Comparison of ENCODE assay signal across 12 mouse cellular contexts in the genomic region with DNA sequence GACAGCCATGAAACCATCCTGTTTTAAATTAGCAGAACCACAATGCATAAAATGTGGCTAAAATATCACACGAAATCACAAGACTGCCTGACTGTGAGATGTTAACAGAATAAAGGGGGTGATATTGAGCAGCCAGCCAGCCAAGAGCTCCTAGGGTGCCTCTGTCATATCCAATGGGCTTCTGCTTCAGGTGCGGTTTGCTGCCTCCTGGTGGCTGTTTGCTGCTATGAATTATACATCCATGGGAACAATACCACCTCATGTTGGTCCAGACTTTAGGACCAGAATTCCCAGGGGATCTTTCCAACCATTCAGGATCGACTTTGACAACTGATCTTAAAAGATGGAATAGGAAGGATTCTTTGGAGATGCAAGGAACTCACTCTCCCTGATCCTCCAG. TPM values are rescaled to one million over a fixed set of nuclear protein-coding genes. Genes with fewer than 3 reads are reported as not detected.
A peak's percentile ranks its signal among the peaks of the same experiment; 100 is the strongest.
DNase-seq lines count a peak whose midpoint lies in the region; ATAC-seq and TF ChIP-seq lines count a peak whose summit lies in the region.
"Had no signal": no experiment of that assay in that cellular context is flagged by ENCODE, and none has a peak within 500 bp of the region (broad histone marks: within the 10 kb centered on the region; RNA-seq: fewer than 3 reads in every experiment).

No protein-coding gene starts in this region.

- DNase-seq in heart, adult 2 months, result no peak
- no peak for DNase-seq in heart, adult 11 months
- DNase-seq in 416B (ENCODE audit: low read depth), result peak; percentile 26
- DNase-seq in G1E (ENCODE audit: low spot score), result peak; percentile 30
- DNase-seq in lung, postnatal 25 days (ENCODE audit: low spot score), result peak; percentile 11
- no peak for DNase-seq in adrenal gland, postnatal 4 days (ENCODE audit: low spot score in 2 of 2)
- DNase-seq: kidney, adult 2 months had no signal

- WGBS in heart, adult 2 months, result 38% methylated on average over 3 of the region's 3 CpGs

- H3K4me1 ChIP-seq in heart, adult 2 months (ENCODE audit: control insufficient read depth, insufficient read depth, low read length), result no peaks in the 10 kb centered on the region
- no peaks in the 10 kb centered on the region for H3K4me1 ChIP-seq in G1E (ENCODE audit: insufficient read depth, low read depth, low read length)
- H3K4me1 ChIP-seq: embryonic facial prominence, embryonic 13.5 days; midbrain, embryonic 13.5 days had no signal

- no peak for ATAC-seq in G1E (ENCODE audit: extremely low read depth, insufficient number of reproducible peaks, low FRiP score, poor library complexity, severe bottlenecking)
- no peak for ATAC-seq in erythroid progenitor cell, adult 5-6 weeks (replicated peaks; ENCODE audit: low FRiP score, poor library complexity, severe bottlenecking)
- ATAC-seq in erythroblast, adult 5-6 weeks (replicated peaks; ENCODE audit: low FRiP score, poor library complexity, severe bottlenecking), result no peak
- ATAC-seq: midbrain, embryonic 13.5 days; Patski had no signal

- H3K36me3 ChIP-seq in heart, adult 2 months (ENCODE audit: control insufficient read depth, insufficient read depth, low read length), result no peaks in the 10 kb centered on the region
- H3K36me3 ChIP-seq in G1E (replicated peaks), result no peaks in the 10 kb centered on the region
- H3K36me3 ChIP-seq: embryonic facial prominence, embryonic 13.5 days; midbrain, embryonic 13.5 days had no signal

- TF ChIP-seq CTCF in heart, adult 2 months (IDR thresholded peaks at IDR 0.05), result peak; percentile 27
- TF ChIP-seq CTCF in G1E (IDR thresholded peaks at IDR 0.05; ENCODE audit: low read depth, low read length), result peak; percentile 53

- H3K79me2 ChIP-seq in heart, adult 2 months (replicated peaks; ENCODE audit: control insufficient read depth, insufficient read depth, low read length), result no peaks in the 10 kb centered on the region

- H3K27me3 ChIP-seq in heart, adult 2 months (ENCODE audit: control insufficient read depth, insufficient read depth, low read length), result no peaks in the 10 kb centered on the region
- peaks cover 10% of the 10 kb centered on the region; the same call in 1 of the 2 replicates for H3K27me3 ChIP-seq in G1E (ENCODE audit: insufficient read depth, low read length)
- H3K27me3 ChIP-seq: midbrain, embryonic 13.5 days; Patski had no signal

- no peak overlapping the region for H3K9ac ChIP-seq in heart, adult 2 months (ENCODE audit: low read depth, low read length)
- H3K9ac ChIP-seq: embryonic facial prominence, embryonic 13.5 days; midbrain, embryonic 13.5 days had no signal

- H3K9me3 ChIP-seq in G1E (replicated peaks), result no peaks in the 10 kb centered on the region

- TF ChIP-seq EP300 in heart, adult 2 months (IDR thresholded peaks at IDR 0.05; ENCODE audit: insufficient read depth, low read depth, low read length), result no peak

- H3K27ac ChIP-seq in heart, adult 2 months, result no peak overlapping the region
- H3K27ac ChIP-seq: embryonic facial prominence, embryonic 13.5 days; midbrain, embryonic 13.5 days had no signal

- TF ChIP-seq POLR2A in heart, adult 2 months (IDR thresholded peaks at IDR 0.05; ENCODE audit: insufficient read depth, low read depth, low read length), result no peak

- no peak overlapping the region for H3K4me3 ChIP-seq in heart, adult 2 months
- H3K4me3 ChIP-seq in G1E (ENCODE audit: low read depth, low read length), result no peak overlapping the region
- H3K4me3 ChIP-seq: embryonic facial prominence, embryonic 13.5 days; midbrain, embryonic 13.5 days had no signal

- intact Hi-C loops in heart, adult 2 months (cut with DNase I), result no loop called here

RNA-seq across cellular contexts. Expression of gene Zbtb43, which starts 27.3 kb away (rescaled TPM):
- 10 to 100 TPM; 20.0 to 20.3 TPM for total RNA-seq in heart, adult 2 months (2021)
- 9.2 and 17.0 TPM in 2 replicates for polyA plus RNA-seq in heart, adult 2 months (2012; rRNA removed)
- total RNA-seq in G1E (2014; fragmentation: Nextera tagmentation), result 13.2 and 17.7 TPM in 2 replicates
- 19.9 and 22.6 TPM in 2 replicates for total RNA-seq in G1E (2017)
- polyA plus RNA-seq in G1E (2012), result 2.0 and 3.6 TPM in 2 replicates
- 10 to 100 TPM; 21.5 to 24.1 TPM for total RNA-seq in adrenal gland, postnatal 4 days (2021)
- total RNA-seq in erythroid progenitor cell, adult 5-6 weeks (2015; ENCODE audit: low replicate concordance), result 4.7 and 5.0 TPM in 2 replicates
- 7.9 and 10.1 TPM in 2 replicates for total RNA-seq in erythroid progenitor cell, adult 5-6 weeks (2017; ENCODE audit: low replicate concordance)
- 3.6 and 4.8 TPM in 2 replicates for total RNA-seq in erythroblast, adult 5-6 weeks (2015; ENCODE audit: low replicate concordance)
- 7.8 and 10.2 TPM in 2 replicates for total RNA-seq in erythroblast, adult 5-6 weeks (2017; ENCODE audit: low replicate concordance)

Comparison
In these comparisons a context has a peak if more than half of its experiments do, and no peak if none do; other contexts are left out.
1. DNase-seq: peak in 416B (single experiment), G1E (single experiment) and lung, postnatal 25 days (single experiment); none in heart, adult 2 months (0 of 2), heart, adult 11 months (single experiment) and adrenal gland, postnatal 4 days (0 of 2).